Mouse (Mus musculus) erythroblast, embryonic 14.5 days (primary cell): ENCODE data around the gene Enpp3.

Source experiments
- GATA1 ChIP-seq: IDR thresholded peaks from 2 replicates; pipeline ENCODE4 v1.6.1; 2012; ENCODE audit warnings: low read length, inconsistent platforms, mixed read lengths
- TAL1 ChIP-seq: IDR thresholded peaks from 3 replicates; pipeline ENCODE4 v1.6.1; 2012; ENCODE audit warnings: low read length, inconsistent platforms, mixed read lengths

GRCm38 (mm10) chr10:24805876-24806275 is 36.7 kb downstream of the Enpp3 start:
- TF ChIP-seq TAL1 (no peak), GATA1 (no peak)
